Mouse (Mus musculus): ENCODE results near the gene Zfp512b. TPM values are rescaled to one million over a fixed set of nuclear protein-coding genes. Genes with fewer than 3 reads are reported as not detected.

The Zfp512b gene
- total RNA-seq, 2 experiments from 2014 or later, result 139 to 152 TPM

GRCm38 (mm10) chr2:181591528-181592085 lies 996 bp downstream of the Zfp512b start, which contains the start of gene Prpf6:
Gene Prpf6 (plus strand): TSS chr2:181591868.
- DNase-seq (ENCODE audit: extremely low spot score in 1 of 2, low spot score in 2 of 2), result peak in 1 of 2 experiments; percentile 37
- intact Hi-C loops (cut with DNase I), result no loop called here

- no peak for DNase-seq (ENCODE audit: extremely low spot score in 1 of 2, low spot score in 2 of 2)
- intact Hi-C loops (cut with DNase I), result no loop called here
Observed at GRCm38 (mm10) chr2:181590471-181590870, 2.1 kb downstream of the Zfp512b start.

GRCm38 (mm10) chr2:181589732-181590105 lies 2.9 kb downstream of the Zfp512b start:
- DNase-seq (ENCODE audit: extremely low spot score in 1 of 2, low spot score in 2 of 2), result peak in 1 of 2 experiments; percentile 36
- intact Hi-C loops (cut with DNase I), result no loop called here

- intact Hi-C loops (cut with DNase I), result no loop called here
- no peak for DNase-seq (ENCODE audit: extremely low spot score in 1 of 2, low spot score in 2 of 2)
Observed at GRCm38 (mm10) chr2:181589011-181589731, 3.4 kb downstream of the Zfp512b start.

GRCm38 (mm10) chr2:181588229-181588780 lies 4.3 kb downstream of the Zfp512b start:
- peak in 1 of 2 experiments; percentile 32 for DNase-seq (ENCODE audit: extremely low spot score in 1 of 2, low spot score in 2 of 2)
- intact Hi-C loops (cut with DNase I), result no loop called here

- intact Hi-C loops (cut with DNase I), result no loop called here
- no peak for DNase-seq (ENCODE audit: extremely low spot score in 1 of 2, low spot score in 2 of 2)
Observed at GRCm38 (mm10) chr2:181587796-181588195, 4.8 kb downstream of the Zfp512b start.

GRCm38 (mm10) chr2:181586124-181586523 lies 6.5 kb downstream of the Zfp512b start:
- intact Hi-C loops (cut with DNase I), result no loop called here
- DNase-seq (ENCODE audit: extremely low spot score in 1 of 2, low spot score in 2 of 2), result no peak

GRCm38 (mm10) chr2:181585506-181585905 lies 7.1 kb downstream of the Zfp512b start:
- no peak for DNase-seq (ENCODE audit: extremely low spot score in 1 of 2, low spot score in 2 of 2)
- intact Hi-C loops (cut with DNase I), result no loop called here

GRCm38 (mm10) chr2:181584411-181584942 lies 8.1 kb downstream of the Zfp512b start, which contains the start of gene Uckl1:
Gene Uckl1 (minus strand): TSS chr2:181584892.
- intact Hi-C loops (cut with DNase I), result loop anchor here (5.0 kb wide), 1 partner anchor 192 kb away; no protein-coding TSS in a partner anchor
- DNase-seq (ENCODE audit: extremely low spot score in 1 of 2, low spot score in 2 of 2), result no peak

GRCm38 (mm10) chr2:181583460-181584257 lies 8.9 kb downstream of the Zfp512b start:
- DNase-seq (ENCODE audit: extremely low spot score in 1 of 2, low spot score in 2 of 2), result no peak
- intact Hi-C loops (cut with DNase I), result loop anchor here (5.0 kb wide), 1 partner anchor 191 kb away; no protein-coding TSS in a partner anchor

- no peak for DNase-seq (ENCODE audit: extremely low spot score in 1 of 2, low spot score in 2 of 2)
- intact Hi-C loops (cut with DNase I), result loop anchor here (5.0 kb wide), 1 partner anchor 191 kb away; no protein-coding TSS in a partner anchor
Observed at GRCm38 (mm10) chr2:181582939-181583338, 9.7 kb downstream of the Zfp512b start.

GRCm38 (mm10) chr2:181582358-181582757 lies 10.2 kb downstream of the Zfp512b start:
- intact Hi-C loops (cut with DNase I), result loop anchor here (5.0 kb wide), 1 partner anchor 190 kb away; no protein-coding TSS in a partner anchor
- DNase-seq (ENCODE audit: extremely low spot score in 1 of 2, low spot score in 2 of 2), result no peak

- intact Hi-C loops (cut with DNase I), result loop anchor here (5.0 kb wide), 1 partner anchor 189 kb away; no protein-coding TSS in a partner anchor
- DNase-seq (ENCODE audit: extremely low spot score in 1 of 2, low spot score in 2 of 2), result peak; percentile 77 to 90
Observed at GRCm38 (mm10) chr2:181581402-181582120, 11.0 kb downstream of the Zfp512b start.

- DNase-seq (ENCODE audit: extremely low spot score in 1 of 2, low spot score in 2 of 2), result peak; percentile 74 to 84
- intact Hi-C loops (cut with DNase I), result loop anchor here (5.0 kb wide), 1 partner anchor 189 kb away; no protein-coding TSS in a partner anchor
Observed at GRCm38 (mm10) chr2:181581016-181581401, 11.6 kb downstream of the Zfp512b start.

GRCm38 (mm10) chr2:181580131-181580772 lies 12.4 kb downstream of the Zfp512b start:
- intact Hi-C loops (cut with DNase I), result loop anchor here (5.0 kb wide), 1 partner anchor 188 kb away; no protein-coding TSS in a partner anchor
- DNase-seq (ENCODE audit: extremely low spot score in 1 of 2, low spot score in 2 of 2), result no peak

GRCm38 (mm10) chr2:181579681-181580080 lies 12.9 kb downstream of the Zfp512b start:
- intact Hi-C loops (cut with DNase I), result loop anchor here (5.0 kb wide), 2 partner anchors 57 to 187 kb away; partner anchors contain the start of gene Dnajc5
- no peak for DNase-seq (ENCODE audit: extremely low spot score in 1 of 2, low spot score in 2 of 2)

All from left cerebral cortex, postnatal 10 days (tissue).